Mouse (Mus musculus) macrophage (primary cell): ENCODE data around the gene Satb1. TPM values are rescaled to one million over a fixed set of nuclear protein-coding genes. Genes with fewer than 3 reads are reported as not detected.

ENCODE experiments used
- H3K27ac ChIP-seq: fragments of 350-480 bp; formaldehyde crosslinking; 2 replicates; pipeline ENCODE4 v1.9.0; 2021
- H3K36me3 ChIP-seq: fragments of 350-480 bp; formaldehyde crosslinking; 2 replicates; pipeline ENCODE4 v1.9.0; 2021; ENCODE audit errors: inconsistent target
- H3K4me3 ChIP-seq: fragments of 350-480 bp; formaldehyde crosslinking; 2 replicates; pipeline ENCODE4 v1.9.0; 2021; ENCODE audit errors: inconsistent target
- H3K79me2 ChIP-seq: fragments of 350-480 bp; formaldehyde crosslinking; 2 replicates; pipeline ENCODE4 v1.9.0; 2021; ENCODE audit errors: inconsistent target
- WGBS: methylation state at CpG from one replicate; pipeline ENCODE4 v1.1.7; 2026; ENCODE audit warnings: inconsistent platforms; ENCODE audit not compliant: missing documents; 5-methylcytosine and 5-hydroxymethylcytosine counted together
- polyA plus RNA-seq: library from polyadenylated mRNA; stranded (reverse); fragments of 250-400 nt; gene quantifications from 3 replicates; pipeline ENCODE4 v1.2.4, GENCODE M21; 2018; ENCODE audit warnings: inconsistent platforms

Gene Satb1
- polyA plus RNA-seq, 1 experiment from 2014 or later, result 1.2 TPM

DNA sequence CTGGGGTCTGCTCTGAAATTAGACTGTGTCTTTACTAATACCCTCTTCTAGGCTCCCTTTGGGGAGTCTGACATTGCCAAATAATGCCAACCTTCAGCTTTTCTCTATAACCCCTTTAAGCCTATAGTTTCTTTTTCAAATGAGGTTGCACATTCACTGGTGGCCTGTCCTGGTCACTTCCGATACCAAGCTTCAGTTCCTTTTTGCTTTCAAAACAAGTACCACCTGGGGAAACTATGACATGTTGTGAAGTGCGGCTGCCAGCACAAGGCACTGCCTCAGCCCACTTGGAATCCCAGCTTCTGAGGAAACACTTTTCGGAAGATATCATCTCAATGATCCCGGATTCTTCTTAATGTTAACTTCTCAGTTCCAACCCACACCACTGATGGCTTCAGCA lies 145.9 kb downstream of the Satb1 start:
- Histone ChIP-seq H3K27ac (no peak overlapping the region), H3K79me2 (no peaks in the 10 kb centered on the region), H3K4me3 (no peak overlapping the region), H3K36me3 (no peaks in the 10 kb centered on the region)
- 67% methylated on average over 4 of the region's 4 CpGs for WGBS
